Mouse (Mus musculus) liver, adult 2 months (tissue): ENCODE results near the gene Pdcd4.

ENCODE experiments used
- CTCF ChIP-seq: fragments of 200-500 bp; IDR thresholded peaks from 2 replicates; pipeline ENCODE4 v1.5.1; 2011; ENCODE audit warnings: low read depth, low read length, control low read depth
- POLR2A ChIP-seq: fragments of 200-500 bp; IDR thresholded peaks from 2 replicates; pipeline ENCODE4 v1.6.1; 2011; ENCODE audit warnings: low read length, control low read depth; ENCODE audit not compliant: insufficient read depth; ENCODE audit errors: extremely low read depth

GRCm38 (mm10) chr19:53944786-53945169 lies 52.7 kb downstream of the Pdcd4 start:
- TF ChIP-seq POLR2A (peak; percentile 84), CTCF (no peak)
